ENCODE assay signal across 8 mouse cellular contexts in the genomic region with DNA sequence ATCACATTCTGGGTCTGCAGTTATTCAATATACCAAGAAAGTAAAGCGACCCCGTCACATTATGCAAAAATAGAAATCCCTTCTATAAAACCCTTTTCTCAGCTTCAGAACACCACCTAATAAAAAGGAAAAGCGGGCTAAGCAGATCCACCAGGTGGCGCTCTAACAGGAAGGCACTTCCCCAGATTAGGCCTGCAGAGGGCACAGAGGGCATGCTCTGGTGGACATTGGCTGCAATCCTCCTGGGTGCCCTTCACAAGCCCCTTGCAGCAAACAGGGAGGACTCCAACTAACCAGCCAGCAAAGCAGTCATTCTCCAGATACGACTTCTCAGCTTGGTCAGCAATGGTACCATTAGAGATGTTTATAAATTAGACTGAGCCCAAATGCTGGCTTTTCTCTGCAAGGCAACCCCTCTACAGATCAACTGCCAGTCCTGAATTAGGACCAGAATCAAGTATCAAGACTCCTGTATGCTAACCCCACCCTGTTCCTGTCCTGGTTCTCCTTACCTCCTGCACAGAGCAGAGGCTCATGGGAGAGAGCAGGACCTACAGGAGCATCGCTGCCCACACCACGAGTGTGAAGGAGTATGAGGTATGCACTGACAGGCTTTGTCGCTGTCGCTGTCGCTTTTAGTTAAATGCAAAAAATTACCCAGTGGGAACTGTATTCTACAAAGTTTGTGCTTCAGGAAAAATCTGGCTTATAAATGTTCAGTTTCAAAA. TPM values are rescaled to one million over a fixed set of nuclear protein-coding genes. Genes with fewer than 3 reads are reported as not detected.
DNase-seq lines count a peak whose midpoint lies in the region; ATAC-seq and TF ChIP-seq lines count a peak whose summit lies in the region.

No protein-coding gene starts in this region.

- DNase-seq in intestine, embryonic 14.5 days (ENCODE audit: low spot score): peak; percentile 86
- DNase-seq in cerebellum, adult 18-20 months: peak; percentile 76 to 79
- peak; percentile 52 to 53 for DNase-seq in frontal cortex, postnatal 25 days (ENCODE audit: low spot score in 2 of 2)
- DNase-seq in left cerebral cortex, adult 2 months (ENCODE audit: extremely low spot score in 1 of 2, low spot score in 2 of 2): peak; percentile 64 to 65
- peak; percentile 29 to 55 for DNase-seq in monocyte, adult 2 months (ENCODE audit: low read depth in 1 of 2, low spot score in 2 of 2)
- DNase-seq in splenic B cell, adult 2 months (ENCODE audit: low read depth, low spot score): peak; percentile 87

- H3K9ac ChIP-seq in intestine, embryonic 14.5 days (ENCODE audit: low read length): no peak overlapping the region
- H3K9ac ChIP-seq in intestine, embryonic 16.5 days (ENCODE audit: low read depth, low read length): no peak overlapping the region
- H3K9ac ChIP-seq in hindbrain, embryonic 15.5 days: no peak overlapping the region

- H3K27ac ChIP-seq in intestine, embryonic 14.5 days (ENCODE audit: low read depth): no peak overlapping the region
- H3K27ac ChIP-seq in intestine, embryonic 16.5 days (ENCODE audit: low read length): no peak overlapping the region
- no peak overlapping the region for H3K27ac ChIP-seq in hindbrain, embryonic 15.5 days (replicated peaks)
- no peak overlapping the region for H3K27ac ChIP-seq in left cerebral cortex, adult 2 months

- no peaks in the 10 kb centered on the region for H3K9me3 ChIP-seq in intestine, embryonic 14.5 days (ENCODE audit: control insufficient read depth, low read length)
- no peaks in the 10 kb centered on the region for H3K9me3 ChIP-seq in intestine, embryonic 16.5 days (ENCODE audit: control insufficient read depth, low read length)
- H3K9me3 ChIP-seq in hindbrain, embryonic 15.5 days: no peaks in the 10 kb centered on the region

- H3K36me3 ChIP-seq in intestine, embryonic 14.5 days (ENCODE audit: control insufficient read depth, insufficient read depth, low read length): peaks cover 11% of the 10 kb centered on the region; the same call in 1 of the 2 replicates
- H3K36me3 ChIP-seq in intestine, embryonic 16.5 days (ENCODE audit: control insufficient read depth, insufficient read depth, low read length): peaks cover under 1% of the 10 kb centered on the region; the same call in 1 of the 2 replicates
- peaks cover 14% of the 10 kb centered on the region for H3K36me3 ChIP-seq in hindbrain, embryonic 15.5 days
- peaks cover 3% of the 10 kb centered on the region; the same call in 1 of the 2 replicates for H3K36me3 ChIP-seq in splenic B cell, adult 2 months (ENCODE audit: control insufficient read depth, insufficient read depth, low read length, poor library complexity, severe bottlenecking)

- no peak overlapping the region for H3K4me3 ChIP-seq in intestine, embryonic 14.5 days (ENCODE audit: low read depth, low read length)
- no peak overlapping the region for H3K4me3 ChIP-seq in intestine, embryonic 16.5 days (ENCODE audit: low read length)
- H3K4me3 ChIP-seq in hindbrain, embryonic 15.5 days: no peak overlapping the region
- no peak overlapping the region for H3K4me3 ChIP-seq in left cerebral cortex, adult 2 months

- no peaks in the 10 kb centered on the region for H3K27me3 ChIP-seq in intestine, embryonic 14.5 days (replicated peaks; ENCODE audit: control insufficient read depth, insufficient read depth, low read length)
- no peaks in the 10 kb centered on the region for H3K27me3 ChIP-seq in intestine, embryonic 16.5 days (replicated peaks; ENCODE audit: control insufficient read depth, insufficient read depth, low read length)
- H3K27me3 ChIP-seq in hindbrain, embryonic 15.5 days: no peaks in the 10 kb centered on the region
- no peaks in the 10 kb centered on the region for H3K27me3 ChIP-seq in splenic B cell, adult 2 months (ENCODE audit: control insufficient read depth, insufficient read depth, low read length, poor library complexity, severe bottlenecking)

- intact Hi-C loops in left cerebral cortex, adult 2 months (cut with DNase I): loop anchor here (1.0 to 2.0 kb wide), 2 partner anchors 184 to 226 kb away; no protein-coding TSS in a partner anchor

- H3K4me1 ChIP-seq in intestine, embryonic 14.5 days (replicated peaks; ENCODE audit: control insufficient read depth, insufficient read depth, low read length): no peaks in the 10 kb centered on the region
- H3K4me1 ChIP-seq in intestine, embryonic 16.5 days (ENCODE audit: control insufficient read depth, insufficient read depth, low read length): no peaks in the 10 kb centered on the region
- H3K4me1 ChIP-seq in hindbrain, embryonic 15.5 days (replicated peaks): no peaks in the 10 kb centered on the region

- no peak overlapping the region for H3K4me2 ChIP-seq in intestine, embryonic 14.5 days (ENCODE audit: low read length)
- H3K4me2 ChIP-seq in intestine, embryonic 16.5 days (ENCODE audit: low read depth, low read length): no peak overlapping the region
- no peak overlapping the region for H3K4me2 ChIP-seq in hindbrain, embryonic 15.5 days

- peak; percentile 94 for TF ChIP-seq CTCF in left cerebral cortex, adult 2 months (IDR thresholded peaks at IDR 0.05)

- no peak for ATAC-seq in intestine, embryonic 14.5 days (replicated peaks; ENCODE audit: low FRiP score, low TSS enrichment, low read depth)
- no peak for ATAC-seq in intestine, embryonic 16.5 days
- peak; percentile 56; the same call in 1 of the 2 replicates for ATAC-seq in hindbrain, embryonic 15.5 days (ENCODE audit: low FRiP score, low read depth)

- WGBS in intestine, embryonic 14.5 days: 62% methylated on average over 10 of the region's 10 CpGs
- 66% methylated on average over 10 of the region's 10 CpGs for WGBS in intestine, embryonic 16.5 days
- WGBS in hindbrain, embryonic 15.5 days: 55% methylated on average over 10 of the region's 10 CpGs

RNA-seq across cellular contexts. Expression of gene Esd, which starts 32.3 kb away (rescaled TPM):
- polyA plus RNA-seq in intestine, embryonic 14.5 days (2014; fragmentation: Nextera tagmentation; extraction: Ambion mirVana): 380 and 386 TPM in 2 replicates
- polyA plus RNA-seq in intestine, embryonic 16.5 days (2015; fragmentation: Nextera tagmentation; extraction: Ambion mirVana): 370 and 377 TPM in 2 replicates
- polyA plus RNA-seq in hindbrain, embryonic 15.5 days (2015; fragmentation: Nextera tagmentation; extraction: Ambion mirVana): 218 and 237 TPM in 2 replicates
- 10 to 100 TPM; 75.3 to 87.6 TPM for total RNA-seq in left cerebral cortex, adult 2 months (2021)
